Mouse (Mus musculus) stomach, postnatal 0 days (tissue): ENCODE data around the gene Rap2a.

Experiments
- CTCF ChIP-seq: IDR thresholded peaks from 2 replicates; pipeline ENCODE4 v1.5.1; 2016; ENCODE audit warnings: antibody characterized with exemption, low read depth, mild to moderate bottlenecking, moderate library complexity
- EP300 ChIP-seq: optimal IDR thresholded peaks from 2 replicates; pipeline ENCODE3; 2016; ENCODE audit warnings: antibody characterized with exemption

GRCm38 (mm10) chr14:120504423-120504822 is 26.2 kb downstream of the Rap2a start:
- TF ChIP-seq CTCF: no peak
- TF ChIP-seq EP300: no peak
